Mouse (Mus musculus) right cerebral cortex, postnatal 4 days (tissue): ENCODE measurements at regions not wholly inside any gene's neighbourhood (a gene's known extent, or its start where the extent isn't known, plus 50 kb on each side); places are given as distances from the start of the nearest gene placed in this dataset.

Source experiments
- DNase-seq: peaks from one replicate; pipeline ENCODE4 v3.0.0-alpha.2; 2022

- no peak for DNase-seq
Measured at GRCm38 (mm10) chr4:53915326-53915725, 89.5 kb downstream of the Tmem38b start.

DNA sequence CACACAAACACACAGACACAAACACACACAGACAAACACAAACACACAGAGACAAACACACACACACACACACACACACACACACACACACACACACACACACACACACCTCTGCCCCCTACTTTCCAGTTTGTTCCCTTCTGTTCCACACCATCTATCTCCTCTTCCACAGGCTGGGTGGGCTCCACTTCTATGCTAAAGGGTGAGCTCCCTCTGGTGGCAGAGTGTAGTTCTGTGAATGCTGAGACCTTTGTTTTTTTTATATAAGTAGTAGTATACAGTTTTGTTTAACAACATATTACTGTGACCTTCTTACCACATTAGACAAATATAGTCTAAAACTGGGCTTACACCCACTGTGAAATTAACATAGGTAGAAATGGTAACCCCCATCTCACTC lies 93.3 kb downstream of the Tmem38b start:
- peak; percentile 58 for DNase-seq

GRCm38 (mm10) chr4:53920587-53920986 lies 94.7 kb downstream of the Tmem38b start:
- DNase-seq, result no peak

DNA sequence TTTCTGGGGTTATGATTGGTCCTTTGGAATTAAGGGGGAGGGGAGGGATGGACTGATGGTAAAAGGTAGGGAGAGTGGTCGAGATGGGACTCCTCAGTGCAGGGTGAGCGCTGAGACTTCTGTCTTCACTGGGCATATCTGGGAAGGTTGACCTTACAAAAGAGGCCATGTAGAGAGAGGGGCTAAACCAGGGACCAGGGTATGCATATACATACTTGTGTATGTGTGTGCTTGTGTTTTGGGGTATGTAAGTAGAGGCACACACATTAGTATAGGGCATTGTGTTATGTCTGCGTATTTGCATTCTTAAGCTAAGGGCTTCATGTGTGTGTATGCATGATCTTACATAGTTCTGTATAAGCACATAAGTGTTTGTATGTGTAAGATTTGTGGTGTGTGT lies 105.2 kb downstream of the Tmem38b start:
- no peak for DNase-seq

DNA sequence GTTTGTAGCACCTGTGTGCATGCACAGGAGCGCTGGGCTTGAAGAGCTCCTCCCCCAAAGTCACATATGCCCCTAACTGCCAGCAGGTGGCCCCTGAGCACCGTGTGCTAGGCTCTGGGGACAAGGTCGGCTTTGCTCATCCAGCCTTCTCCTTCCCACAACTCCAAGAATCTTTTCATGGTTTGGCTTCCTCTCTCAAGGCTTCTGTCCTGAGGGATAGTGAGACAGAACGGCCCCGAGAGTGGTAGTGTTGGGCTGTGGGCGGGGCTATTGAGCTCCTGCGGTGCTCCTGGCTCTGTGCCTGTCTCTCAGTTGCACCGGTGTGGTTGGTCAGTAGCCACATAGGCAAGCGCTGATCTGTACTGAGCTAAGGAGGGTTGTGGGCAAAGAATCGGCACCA lies 105.7 kb downstream of the Tmem38b start:
- DNase-seq, result peak; percentile 43

- no peak for DNase-seq
Measured at GRCm38 (mm10) chr4:53935306-53935705, 109.5 kb downstream of the Tmem38b start.

DNA sequence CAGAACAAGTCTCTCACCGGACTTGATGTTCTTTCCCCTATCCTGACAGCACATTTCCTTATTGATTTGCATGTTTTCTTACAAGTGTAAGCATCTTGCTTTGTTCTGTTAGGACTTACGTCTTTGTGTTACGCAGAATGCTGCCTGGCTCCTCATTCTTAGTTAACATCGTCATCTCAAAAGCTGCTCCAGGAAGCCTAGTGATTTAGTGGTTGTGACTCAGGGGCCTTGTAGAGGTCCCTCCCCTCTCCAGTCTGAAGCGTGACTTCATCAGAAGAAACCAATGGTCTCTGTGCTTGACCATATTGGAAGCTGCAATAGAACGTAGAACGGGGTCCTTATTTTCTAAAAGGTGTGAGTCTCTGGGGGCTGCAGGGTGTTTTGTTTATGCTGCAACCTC lies 122.9 kb downstream of the Tmem38b start:
- DNase-seq, result no peak

DNA sequence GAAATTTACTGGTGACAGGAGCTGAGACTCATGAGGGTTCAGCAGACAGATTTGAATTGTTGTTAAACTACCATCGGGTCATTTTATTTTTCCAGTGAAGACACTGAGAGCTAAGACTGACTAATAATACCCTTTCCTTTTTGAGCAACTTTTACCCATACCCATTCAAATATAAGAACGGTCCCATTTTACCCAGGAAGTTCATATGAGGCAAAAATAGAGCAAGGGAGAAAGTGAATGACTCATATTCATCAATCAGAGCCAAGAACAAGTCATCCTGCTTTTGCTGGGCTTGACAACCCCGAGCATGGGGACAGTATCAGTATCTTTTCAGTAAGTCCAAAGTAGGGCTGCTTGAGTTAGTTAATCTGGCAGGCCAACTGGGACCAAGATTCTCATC lies 123.3 kb downstream of the Tmem38b start:
- DNase-seq, result no peak

DNA sequence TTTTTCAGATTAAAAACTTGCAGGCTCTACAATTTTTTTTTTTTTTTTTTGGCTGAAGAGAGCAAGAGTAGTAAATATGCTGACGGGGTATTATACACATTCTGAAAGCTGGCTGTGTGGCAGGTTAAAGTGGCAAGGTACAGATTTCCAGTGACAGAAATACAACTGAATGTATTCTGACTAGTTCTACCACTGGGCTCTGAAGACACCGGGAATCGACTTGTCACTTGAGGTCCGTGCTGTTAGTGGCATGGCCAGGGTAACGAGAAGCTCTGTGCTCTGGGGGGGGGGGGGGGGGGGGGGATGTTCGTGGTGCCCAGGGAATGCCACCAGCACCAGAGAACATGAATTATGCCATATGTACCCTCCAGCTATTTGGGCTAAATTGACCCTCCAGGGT lies 124.7 kb downstream of the Tmem38b start:
- no peak for DNase-seq

DNA sequence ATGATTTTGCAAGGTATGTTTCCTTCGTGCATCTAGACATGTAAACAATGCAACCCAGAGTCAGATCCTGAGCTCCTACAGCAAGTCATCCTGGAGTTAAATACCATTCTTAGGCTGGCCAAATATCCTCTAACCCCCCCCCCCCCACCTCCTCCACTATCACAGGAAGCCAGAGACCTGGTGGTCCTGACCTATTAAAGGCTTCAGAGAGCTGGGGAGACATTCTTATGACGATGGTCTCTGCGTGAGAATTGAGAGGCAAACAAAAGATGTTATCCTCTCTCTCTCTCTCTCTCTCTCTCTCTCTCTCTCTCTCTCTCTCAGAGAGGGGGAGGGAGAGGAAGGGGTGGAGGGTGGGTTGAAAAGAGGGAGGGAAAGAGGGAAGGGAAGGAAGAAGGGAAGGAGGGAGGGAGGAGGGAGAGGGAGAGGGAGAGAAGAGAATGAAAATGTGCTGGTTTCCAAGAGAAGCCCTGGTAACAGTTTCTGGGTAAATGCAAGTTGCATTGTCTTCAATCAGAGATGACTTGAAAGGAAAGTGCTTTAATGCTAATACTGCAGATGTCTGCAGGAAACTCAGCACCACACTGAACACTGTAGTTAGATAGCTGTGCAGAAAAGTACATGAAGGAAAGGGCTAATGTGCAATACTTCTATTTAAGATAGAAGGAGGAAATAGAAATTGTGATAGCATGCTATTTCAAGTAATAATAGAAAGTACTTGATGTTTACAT lies 125.3 kb downstream of the Tmem38b start:
- DNase-seq, result no peak

DNA sequence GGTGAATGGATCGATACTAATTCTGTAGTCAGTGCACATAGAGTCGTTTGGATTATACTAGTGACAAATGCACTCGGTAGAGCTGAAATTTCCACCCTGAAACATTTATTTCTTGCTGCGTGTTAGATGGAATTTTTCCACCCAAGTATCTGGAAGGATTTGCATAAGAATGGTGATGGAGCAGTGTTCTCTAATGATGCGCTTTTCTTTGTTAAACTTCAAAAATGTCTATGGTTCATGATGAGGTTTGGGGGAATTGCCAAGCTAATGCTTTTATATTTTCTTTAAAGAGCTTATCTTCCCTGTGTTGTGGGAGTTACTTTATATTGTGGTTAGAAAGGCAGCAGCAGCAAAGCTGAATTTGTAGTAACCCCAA lies 125.9 kb downstream of the Tmem38b start:
- no peak for DNase-seq

DNA sequence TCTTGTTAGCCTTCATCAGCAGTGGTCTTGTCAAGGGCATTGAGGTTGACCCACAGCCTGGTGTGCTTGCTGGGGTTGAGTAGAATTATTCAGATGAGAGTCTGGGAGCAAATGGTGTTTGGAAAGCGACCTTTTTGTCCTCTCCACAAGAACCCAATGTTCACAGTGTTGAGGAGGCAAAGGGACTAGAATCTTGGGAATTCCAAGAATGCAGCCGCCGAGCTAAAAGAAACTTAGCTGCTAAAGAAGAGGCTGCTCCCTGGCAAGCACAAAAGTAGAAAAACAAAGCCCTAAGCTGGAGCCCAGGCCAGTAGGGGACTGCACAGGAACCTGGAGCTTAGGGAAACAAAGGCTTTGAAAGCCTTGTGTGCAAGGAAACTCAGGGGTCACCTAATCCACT lies 126.4 kb downstream of the Tmem38b start:
- no peak for DNase-seq

DNA sequence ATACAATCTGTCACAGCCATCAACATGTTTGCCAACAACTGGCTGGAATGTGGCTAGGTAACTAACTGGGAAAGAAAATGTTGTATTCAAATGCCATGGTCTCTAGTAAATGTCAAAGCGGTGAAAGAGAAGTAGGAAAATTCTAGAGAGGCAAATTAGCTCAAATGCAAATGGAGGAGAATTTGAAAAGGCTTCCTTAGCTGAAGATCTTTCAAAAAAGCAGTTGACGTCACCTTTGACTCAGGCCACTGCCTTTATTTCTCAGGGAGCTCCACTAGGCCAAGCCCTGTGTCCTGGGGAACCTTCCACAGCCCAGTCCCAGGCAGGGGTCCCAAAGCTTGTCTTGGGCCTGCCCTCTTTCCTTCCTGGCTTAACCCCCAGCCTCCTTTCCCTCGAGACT lies 136.6 kb downstream of the Tmem38b start:
- no peak for DNase-seq

DNA sequence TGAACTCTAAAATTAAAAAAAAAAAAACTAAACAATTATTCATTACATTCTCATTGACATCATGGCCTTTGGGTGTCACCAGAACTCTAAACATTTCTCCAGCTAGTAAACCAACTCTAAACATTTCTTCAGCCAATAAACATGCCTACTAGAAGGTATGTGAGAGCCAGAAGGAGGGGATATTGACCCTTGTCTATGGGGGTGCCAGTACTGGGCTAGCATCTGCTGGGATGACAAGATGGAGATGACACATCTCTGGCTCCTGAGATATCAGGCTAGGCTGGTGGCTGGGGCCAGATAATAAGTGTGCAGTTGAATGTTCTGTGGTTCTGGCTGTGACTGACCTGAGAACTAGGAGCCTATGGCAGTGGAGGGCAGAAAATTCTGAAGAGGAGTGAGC lies 144.6 kb downstream of the Tmem38b start:
- no peak for DNase-seq

- DNase-seq, result no peak
Measured at GRCm38 (mm10) chr4:53970960-53971359, 145.1 kb downstream of the Tmem38b start.

- no peak for DNase-seq
Measured at GRCm38 (mm10) chr4:53976036-53976638, 150.3 kb downstream of the Tmem38b start.

- DNase-seq, result no peak
Measured at GRCm38 (mm10) chr4:53986519-53987301, 160.9 kb downstream of the Tmem38b start.

DNA sequence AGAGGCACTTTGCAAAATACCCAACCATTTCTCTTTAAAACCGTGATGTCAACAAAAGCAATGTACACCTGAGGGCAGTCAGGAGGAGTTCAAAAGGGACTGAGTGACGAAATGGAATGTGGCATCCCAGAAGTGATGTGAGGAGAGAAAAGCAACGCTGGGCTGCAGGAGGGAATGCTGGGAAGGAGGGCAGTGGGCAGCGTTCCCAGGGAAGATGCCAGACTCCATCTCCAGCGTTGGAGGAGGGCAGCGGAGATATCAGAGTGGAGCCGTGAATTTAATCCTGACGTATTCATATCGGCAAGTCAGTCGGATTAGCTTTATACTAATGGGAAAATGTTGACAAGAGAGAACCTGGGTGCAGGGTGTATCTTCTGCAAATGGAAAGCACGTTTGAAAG lies 161.7 kb downstream of the Tmem38b start:
- peak; percentile 16 for DNase-seq

- no peak for DNase-seq
Measured at GRCm38 (mm10) chr4:54021069-54021829, 195.4 kb downstream of the Tmem38b start.

GRCm38 (mm10) chr4:54021861-54022385 lies 196.1 kb downstream of the Tmem38b start:
- DNase-seq, result no peak

DNA sequence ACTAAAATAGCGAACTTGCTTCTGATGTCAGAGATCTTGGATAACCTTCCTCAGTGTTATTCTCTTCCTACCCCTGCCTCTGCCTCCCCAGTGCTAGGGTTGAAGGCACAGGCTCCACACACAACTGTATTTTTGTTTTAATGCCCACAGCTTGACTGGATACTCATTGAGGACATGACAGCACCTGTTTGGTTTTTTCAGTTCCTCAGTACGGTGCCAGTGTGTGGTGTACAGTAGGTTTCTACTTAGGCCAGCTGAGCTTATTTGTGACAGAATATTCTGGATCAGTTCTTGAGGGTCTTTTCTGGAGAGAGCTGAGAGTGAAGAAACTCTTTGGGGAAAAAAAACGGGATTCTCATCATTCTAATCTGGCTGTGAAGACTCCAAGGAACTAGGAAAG lies 201.1 kb downstream of the Tmem38b start:
- no peak for DNase-seq

DNA sequence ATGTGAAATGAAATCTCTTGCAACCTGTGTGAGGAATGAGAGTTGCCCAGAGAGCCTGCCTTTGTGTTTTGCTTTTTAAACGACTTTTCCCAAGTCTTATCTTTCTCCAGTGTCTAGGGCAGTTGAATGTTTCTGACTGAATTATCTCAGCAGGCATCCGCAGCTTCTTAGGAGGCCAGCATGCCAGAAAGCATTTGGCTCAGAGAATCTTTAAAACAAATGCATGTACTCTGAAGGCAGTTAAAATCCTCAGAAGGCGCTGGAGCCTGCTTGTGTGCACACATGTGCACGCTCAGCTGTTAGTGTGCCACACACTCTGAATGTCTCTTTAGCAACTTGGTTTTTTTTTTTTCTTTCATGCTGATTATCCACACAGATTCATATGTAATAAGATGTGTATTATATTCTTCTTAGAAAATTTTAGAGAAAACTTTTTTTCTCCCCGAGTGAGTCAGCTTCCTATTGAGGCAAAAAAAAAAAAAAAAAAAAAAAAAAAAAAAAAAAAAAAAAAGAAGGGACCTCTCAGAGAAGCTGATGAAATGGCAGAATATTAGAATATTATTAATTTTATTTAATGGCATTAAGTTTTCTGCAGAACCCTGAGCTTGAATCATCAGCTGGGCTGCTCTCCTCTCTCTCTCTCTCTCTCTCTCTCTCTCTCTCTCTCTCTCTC lies 201.9 kb downstream of the Tmem38b start:
- no peak for DNase-seq
